Mouse (Mus musculus) bone marrow macrophage, adult 2 months (primary cell): ENCODE data around the gene Cask.

ENCODE experiments used
- CTCF ChIP-seq: IDR thresholded peaks from 2 replicates; pipeline ENCODE4 v1.5.1; 2012; ENCODE audit warnings: low read depth, mild to moderate bottlenecking, low read length, moderate library complexity
- POLR2A ChIP-seq: IDR thresholded peaks from 2 replicates; pipeline ENCODE4 v1.6.1; 2012; ENCODE audit warnings: mild to moderate bottlenecking, low read depth, low read length, borderline replicate concordance

DNA sequence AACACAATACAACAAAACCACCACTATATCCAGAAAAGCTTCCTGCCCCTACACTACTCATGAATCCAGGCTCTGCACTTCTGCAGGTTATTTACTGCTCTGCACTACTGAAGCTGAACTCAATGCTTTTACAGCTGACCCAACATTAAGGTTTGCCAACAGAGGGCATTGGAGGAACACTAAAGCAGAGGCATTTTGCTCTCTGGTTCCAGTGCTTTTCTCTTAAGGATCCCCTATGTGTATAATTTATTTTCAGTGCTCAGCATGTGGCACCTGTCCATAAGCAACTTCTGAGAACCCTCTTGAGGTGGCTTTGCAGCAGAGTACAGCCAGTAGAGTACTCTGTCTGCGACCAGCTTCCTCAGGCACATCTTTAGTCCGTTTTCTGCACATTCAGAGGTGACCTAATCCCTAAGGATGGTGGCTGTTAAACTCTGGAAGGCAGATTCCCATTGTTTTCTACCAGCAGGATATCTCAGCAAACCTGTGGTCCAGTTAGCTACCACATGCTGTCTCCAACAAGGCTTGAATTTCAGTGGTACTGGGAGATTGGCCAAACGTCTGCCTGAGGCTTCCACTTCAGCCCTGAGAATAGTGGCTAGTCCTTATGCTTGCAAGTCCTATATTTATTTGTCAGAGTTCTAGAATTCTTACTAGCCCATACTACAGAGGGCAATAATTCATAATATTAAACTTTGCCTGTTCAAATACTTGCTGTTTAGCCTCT lies 93.7 kb downstream of the Cask start:
- TF ChIP-seq CTCF (no peak), POLR2A (no peak)
